Mouse (Mus musculus) kidney, adult 11 months (tissue): ENCODE data around the gene Gfy.
A peak's percentile ranks its signal among the peaks of the same experiment; 100 is the strongest.

Experiments used
- DNase-seq: peaks from one replicate; pipeline ENCODE4 v3.0.0; 2022

Gene Gfy

GRCm38 (mm10) chr7:45179469-45179868, at the start of gene Gfy:
Gene Gfy (minus strand): TSS chr7:45179569.
- DNase-seq = no peak

DNA sequence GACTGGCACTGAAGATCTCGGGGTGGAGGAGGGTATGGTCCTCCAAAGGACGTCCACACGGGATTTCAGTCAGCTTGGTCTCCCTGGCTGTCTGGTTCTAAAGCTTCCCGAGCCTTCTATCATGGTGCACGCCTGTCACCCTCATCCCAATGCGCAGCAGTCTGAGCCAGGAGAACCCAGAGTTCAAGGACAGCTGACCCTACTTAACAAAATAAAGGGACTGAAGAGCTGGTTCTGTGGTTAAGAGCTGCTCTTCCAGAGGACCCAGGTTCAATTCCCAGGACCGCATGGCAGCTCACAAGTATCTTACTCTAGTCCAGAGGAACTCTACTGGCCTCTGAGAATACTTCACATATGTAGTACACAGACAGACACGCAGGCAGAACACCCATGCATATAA, 49.7 kb upstream of the Gfy start:
- DNase-seq = no peak

GRCm38 (mm10) chr7:45228548-45228947, 49.2 kb upstream of the Gfy start:
- no peak for DNase-seq

- DNase-seq = no peak
Observed at GRCm38 (mm10) chr7:45226421-45226820, 47.1 kb upstream of the Gfy start.

- DNase-seq = no peak
Observed at GRCm38 (mm10) chr7:45224826-45225225, 45.5 kb upstream of the Gfy start.

DNA sequence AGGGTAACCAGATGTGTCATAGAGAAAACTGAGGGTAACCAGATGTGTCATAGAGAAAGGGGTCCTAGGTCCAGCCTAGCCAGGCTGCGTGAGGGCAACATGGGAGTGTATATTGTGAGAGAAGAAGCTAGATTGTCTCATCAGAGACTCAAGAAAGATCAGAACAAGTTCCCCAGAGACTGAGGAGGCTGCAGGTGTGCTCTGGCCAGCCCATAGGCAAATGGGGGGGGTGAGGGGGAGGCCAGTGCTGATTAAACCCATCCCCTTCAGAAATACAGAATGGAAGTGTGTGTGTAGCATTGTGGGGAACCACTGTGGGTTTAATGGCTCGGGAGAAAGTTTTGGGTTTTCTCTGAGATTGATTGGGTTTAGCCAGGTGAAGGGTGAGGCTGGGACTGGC, 42.3 kb upstream of the Gfy start:
- no peak for DNase-seq

- DNase-seq = no peak
Observed at GRCm38 (mm10) chr7:45216442-45217183, 37.2 kb upstream of the Gfy start.

- DNase-seq = no peak
Observed at GRCm38 (mm10) chr7:45215673-45216441, 36.5 kb upstream of the Gfy start, which contains the start of gene Tead2. Gene Tead2 (plus strand): TSS chr7:45215753.

DNA sequence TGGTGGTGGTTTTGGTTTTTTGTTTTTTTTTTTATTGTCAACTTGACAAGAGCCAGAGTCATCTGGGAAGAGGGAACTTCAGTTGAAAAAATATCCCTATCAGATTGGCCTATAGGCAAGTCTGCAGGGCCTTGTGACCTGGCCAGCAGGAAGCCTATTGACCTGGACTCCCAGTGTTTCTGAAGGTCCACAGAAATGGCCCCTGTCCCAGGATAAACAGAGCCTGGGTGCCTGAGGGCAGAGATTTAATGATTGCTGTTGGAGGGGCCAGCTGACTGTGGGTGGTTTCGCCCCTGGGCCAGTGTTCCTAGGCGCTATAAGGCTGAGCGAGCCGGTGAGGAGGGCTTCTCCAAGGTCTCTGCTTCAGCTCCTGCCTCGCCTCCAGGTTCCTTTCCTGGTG, 34.3 kb upstream of the Gfy start:
- DNase-seq = no peak

DNA sequence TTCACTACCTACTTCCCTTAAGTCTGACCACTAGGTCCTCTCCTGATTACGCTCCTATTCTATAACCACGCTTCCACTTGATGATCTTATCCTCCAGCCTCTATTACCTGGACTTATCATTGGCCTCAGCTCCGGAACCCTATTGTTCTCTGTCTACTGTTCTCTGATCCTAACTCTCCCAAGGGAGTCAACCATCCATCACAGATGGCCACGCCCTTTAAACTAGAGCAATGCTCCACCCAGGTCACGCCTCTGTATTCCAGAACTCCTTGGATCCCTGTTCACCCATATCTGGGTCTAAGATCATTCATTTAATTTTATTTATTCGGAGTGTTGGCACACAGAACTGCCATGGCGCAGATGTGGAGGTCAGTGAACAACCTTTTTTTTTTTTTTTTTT, 33.0 kb upstream of the Gfy start:
- no peak for DNase-seq

DNA sequence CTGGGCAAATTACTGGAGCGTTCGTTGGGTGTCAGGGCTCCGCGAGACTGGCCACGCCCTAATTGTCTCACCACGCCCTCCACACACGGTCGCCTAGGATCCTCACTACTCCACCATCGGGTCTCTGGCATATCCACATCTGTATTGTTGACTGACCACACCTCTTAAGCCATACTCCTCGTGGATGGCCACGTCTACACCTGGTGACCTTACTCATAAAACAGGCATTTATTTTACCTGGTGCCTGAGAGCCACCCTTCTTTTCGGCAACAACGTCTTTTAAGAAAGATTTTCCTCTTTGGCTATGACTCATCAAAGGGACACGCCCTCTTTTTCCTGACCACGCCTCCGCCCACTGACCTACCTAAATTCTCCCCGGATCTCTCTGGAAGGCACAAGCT, 32.5 kb upstream of the Gfy start, which contains the start of gene Dkkl1:
Dkkl1 (minus strand) TSS at position 297 of the 401 bp plus-strand sequence.
- no peak for DNase-seq

- DNase-seq = no peak
Observed at GRCm38 (mm10) chr7:45211070-45211469, 31.7 kb upstream of the Gfy start.

DNA sequence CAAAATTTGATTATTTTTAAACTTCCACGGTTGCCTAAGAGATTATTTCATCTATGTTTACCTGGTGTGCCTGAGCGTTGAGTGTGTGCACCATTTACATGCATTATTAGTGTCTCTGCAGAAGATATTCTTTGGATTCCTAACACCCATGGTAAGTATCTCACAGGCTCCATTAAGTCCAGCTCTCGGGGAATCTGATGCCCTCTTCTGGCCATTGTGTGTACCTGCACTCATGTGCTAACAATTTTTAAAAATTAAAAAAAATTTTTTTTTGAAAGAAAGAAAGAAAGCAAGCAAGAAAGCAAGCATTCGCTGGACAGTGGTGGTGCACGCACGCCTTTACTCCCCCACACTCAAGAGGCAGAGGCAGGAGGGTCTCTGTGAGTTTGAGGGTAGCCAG, 28.9 kb upstream of the Gfy start:
- no peak for DNase-seq

DNA sequence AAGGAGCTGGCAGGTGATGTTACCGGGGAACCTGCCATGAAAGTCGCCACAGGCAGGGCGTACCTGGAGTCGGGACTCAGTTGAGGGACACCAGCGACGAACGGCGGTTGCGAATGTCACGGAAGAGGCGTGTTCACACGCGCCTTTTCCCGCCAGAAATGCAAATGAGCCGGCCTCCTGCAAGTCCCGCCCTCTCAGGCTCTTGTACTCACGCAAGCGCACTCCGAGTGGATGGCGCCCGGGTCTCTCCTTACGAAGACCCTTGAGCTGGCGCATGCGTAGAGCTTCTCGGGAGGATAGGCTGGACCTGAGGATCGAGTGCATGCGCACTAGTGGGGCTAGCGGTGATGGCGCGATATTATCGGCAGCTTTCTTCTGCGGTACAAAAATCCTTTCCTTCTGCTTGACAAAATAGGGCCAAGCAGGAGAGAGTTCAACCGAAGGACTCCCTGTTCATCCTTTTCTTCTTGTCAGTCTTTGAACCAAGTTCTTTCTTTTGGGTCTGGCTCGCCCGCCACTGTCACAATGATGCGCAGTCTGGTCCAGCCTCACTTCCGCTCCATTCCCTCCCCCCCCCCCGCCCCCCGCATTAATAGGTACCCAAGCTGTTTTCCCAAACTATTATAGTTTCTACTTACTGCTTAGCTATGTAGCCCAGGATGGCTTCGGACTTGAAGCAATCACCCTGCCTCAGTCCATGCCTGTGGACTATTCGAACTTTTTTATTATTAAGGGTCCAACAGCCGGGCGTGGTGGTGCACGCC, 25.2 kb upstream of the Gfy start, which contains the start of gene Ccdc155:
Ccdc155 (minus strand) TSS at position 513 of the 764 bp plus-strand sequence.
- DNase-seq = peak; percentile 88

GRCm38 (mm10) chr7:45202654-45203053, 23.3 kb upstream of the Gfy start:
- no peak for DNase-seq

DNA sequence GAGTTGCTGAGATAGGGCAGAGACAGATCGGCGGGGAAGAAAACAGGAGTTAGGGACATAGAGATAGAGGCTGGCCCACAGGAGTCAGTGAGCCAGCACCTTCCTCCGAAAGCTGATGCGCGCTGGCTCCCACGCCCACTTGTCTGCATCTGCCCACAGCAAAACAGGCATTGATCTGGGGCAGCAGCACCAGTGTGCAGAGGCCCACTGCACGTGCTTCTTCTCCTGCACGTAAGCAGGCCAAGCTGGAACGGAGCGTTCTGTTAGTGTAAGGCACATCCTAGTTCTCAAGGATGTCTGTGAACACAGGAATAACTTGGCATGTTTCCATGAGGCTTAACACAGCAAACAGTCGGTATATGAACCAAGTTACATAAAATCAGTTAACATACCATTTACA, 19.6 kb upstream of the Gfy start:
- no peak for DNase-seq

DNA sequence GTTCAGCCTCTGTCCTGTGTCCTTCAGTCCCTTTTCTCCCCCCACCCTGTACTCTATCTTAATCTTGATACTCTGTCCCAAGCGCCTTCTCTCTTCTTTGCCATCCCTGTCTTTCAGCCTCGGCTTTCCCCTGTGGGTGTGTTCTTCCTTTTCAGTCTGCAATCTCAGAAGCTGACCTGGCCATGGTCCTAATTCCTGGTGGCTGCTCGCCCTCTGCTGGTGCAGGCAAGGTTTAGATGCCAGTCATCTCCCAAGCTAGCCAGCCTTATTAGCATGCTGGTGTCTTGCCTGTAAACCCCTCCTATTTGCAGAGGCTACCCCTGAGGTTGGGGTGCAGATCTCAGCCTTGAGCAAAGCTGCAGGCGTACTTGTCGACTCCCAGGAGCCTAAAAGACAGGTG, 19.1 kb upstream of the Gfy start:
- DNase-seq = peak; percentile 66

GRCm38 (mm10) chr7:45196994-45197393, 17.6 kb upstream of the Gfy start:
- no peak for DNase-seq

DNA sequence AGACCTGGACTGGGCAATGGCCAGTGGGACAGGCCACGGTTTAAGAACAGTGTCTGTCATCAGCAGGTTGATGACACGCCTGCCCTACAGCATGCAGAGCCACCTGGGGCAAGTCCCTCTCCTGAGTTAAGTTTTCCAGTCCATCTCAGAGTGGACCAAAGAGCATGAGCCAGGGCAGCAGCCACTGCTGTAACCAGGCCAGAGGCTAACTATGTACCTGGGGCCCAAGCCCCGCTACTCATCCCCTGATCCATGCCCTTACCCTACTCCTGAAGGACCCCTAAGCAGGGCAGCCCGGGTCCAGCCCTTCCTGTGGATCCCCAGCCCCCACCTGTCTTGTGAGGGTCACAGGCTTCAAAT, 16.8 kb upstream of the Gfy start:
- DNase-seq = no peak

GRCm38 (mm10) chr7:45195341-45196175, 16.2 kb upstream of the Gfy start:
- no peak for DNase-seq

DNA sequence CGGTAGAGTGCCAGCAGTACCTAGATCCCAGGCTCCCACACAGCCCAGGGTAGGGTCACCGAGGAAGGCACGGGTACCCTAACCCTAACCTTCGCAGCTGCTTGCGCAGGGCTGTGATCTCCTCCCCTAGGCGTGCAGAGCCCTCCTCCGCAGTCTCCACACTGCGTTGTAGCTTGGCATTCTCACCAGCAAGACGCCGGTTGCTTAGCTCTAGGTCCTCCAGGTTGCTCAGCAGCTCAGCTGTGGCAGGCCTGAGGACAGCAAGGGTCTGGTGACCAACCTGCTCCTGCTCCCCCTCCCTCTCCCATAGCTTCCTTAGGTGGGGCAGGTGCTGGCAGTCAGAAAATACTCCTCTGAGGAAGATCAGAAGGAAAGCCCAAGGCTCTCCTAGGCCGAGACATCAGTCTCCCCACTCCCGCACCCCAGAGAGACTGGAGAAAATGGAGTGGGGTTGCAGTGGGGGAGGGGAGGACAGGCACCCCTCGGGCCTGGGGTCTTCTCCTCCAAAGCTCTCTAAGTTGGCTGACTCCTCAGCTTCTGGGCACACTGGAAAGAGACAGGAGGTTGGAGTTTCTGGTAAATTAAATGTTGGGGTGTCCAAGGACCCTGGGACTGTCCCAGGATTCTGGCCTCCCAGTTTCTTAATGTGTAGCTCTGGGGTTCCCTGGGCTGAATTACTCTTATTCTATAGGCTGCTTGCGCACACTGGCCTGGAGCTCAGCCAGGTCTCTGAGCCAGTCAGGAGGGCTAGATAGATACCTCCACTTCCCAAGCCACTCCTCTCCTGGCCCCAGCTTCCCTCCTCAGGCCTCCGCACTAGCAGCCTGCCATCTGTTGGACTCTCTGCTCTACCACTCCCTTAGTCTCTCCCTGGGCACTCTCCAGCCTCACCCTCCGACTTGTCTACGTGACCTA, 14.8 kb upstream of the Gfy start:
- no peak for DNase-seq
